Mouse (Mus musculus) urinary bladder, postnatal 36 days (tissue): ENCODE measurements around the gene Dstn.

ENCODE experiments used
- DNase-seq, 2 experiments: peaks; one replicate each; pipeline ENCODE4 v3.0.0; 2022; ENCODE audit warnings: low spot score in 2 of 2, mixed read lengths in 1 of 2

The Dstn gene

GRCm38 (mm10) chr2:143915600-143916135 is 548 bp downstream of the Dstn start:
- DNase-seq = peak; percentile 53 to 54

DNA sequence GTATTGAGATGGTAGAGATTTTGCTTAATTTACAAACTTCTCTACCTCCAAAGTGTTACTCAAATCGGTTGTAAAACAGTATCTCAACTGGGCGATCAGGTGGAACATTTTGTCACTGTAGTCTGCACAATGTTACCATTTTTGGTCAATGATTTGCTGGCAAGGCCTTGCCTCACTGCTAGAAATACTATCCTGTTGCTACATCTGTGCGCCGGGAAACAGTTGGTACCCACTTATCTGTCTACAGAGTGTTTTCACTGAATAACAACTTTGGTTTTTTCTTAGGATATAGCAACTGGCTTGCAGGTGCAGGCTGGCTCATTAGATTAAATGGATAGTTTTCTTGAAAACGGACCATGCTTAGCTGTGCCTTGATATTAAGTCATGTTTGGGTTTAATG is 1.1 kb downstream of the Dstn start:
- DNase-seq = no peak

- no peak for DNase-seq
These were observed 2.5 kb downstream of the Dstn start for GRCm38 (mm10) chr2:143917622-143918021.

GRCm38 (mm10) chr2:143918831-143919502 is 3.8 kb downstream of the Dstn start:
- DNase-seq = no peak

- DNase-seq = no peak
These were observed 9.0 kb downstream of the Dstn start for GRCm38 (mm10) chr2:143924085-143924484.

DNA sequence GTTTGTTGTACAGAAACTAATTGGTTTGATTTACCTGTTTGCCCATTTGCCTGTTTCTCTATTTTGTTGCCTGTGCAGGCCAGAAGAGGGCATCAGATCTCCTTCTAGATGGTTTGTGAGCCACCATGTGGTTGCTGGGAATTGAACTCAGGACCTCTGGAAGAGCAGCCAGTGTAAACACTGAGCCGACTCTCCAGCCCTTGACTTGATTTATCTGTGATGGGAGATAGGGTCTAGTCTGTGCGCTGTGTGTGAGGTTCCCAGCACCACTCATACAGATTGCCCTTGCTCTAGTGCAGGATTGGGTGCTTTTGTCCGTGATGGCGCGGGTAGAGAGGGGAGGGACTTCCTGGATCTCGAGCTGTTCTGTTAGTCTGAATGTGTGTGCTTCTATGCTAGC is 10.7 kb downstream of the Dstn start:
- DNase-seq = no peak

- DNase-seq = no peak
These were observed 14.6 kb downstream of the Dstn start for GRCm38 (mm10) chr2:143929607-143930311.

DNA sequence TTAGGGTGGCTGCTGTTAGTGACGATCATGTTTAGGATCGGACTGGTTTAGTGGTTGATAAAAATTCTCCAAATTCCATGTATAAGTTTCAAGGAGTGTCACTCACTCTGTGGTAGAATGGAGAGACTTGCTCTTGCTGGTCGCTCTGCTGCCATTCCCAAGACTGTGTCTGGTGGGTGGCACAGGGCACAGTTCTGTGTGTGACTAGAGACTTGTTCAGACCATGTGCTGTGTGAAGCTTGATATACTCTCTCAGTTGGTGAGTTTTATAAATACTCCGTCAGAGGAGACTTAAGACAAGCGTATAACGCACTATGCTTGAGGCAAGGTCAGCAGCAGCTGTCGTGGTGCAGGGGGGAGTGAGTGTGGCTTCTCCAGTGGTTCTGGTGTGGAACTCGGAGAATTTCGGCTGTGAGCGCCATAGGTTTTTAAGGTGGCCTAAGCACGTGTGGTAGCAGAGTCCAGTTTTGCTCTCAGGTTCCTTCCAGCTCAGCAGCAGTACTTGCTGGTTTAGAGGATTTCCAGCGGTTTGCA is 17.3 kb downstream of the Dstn start:
- DNase-seq = no peak

DNA sequence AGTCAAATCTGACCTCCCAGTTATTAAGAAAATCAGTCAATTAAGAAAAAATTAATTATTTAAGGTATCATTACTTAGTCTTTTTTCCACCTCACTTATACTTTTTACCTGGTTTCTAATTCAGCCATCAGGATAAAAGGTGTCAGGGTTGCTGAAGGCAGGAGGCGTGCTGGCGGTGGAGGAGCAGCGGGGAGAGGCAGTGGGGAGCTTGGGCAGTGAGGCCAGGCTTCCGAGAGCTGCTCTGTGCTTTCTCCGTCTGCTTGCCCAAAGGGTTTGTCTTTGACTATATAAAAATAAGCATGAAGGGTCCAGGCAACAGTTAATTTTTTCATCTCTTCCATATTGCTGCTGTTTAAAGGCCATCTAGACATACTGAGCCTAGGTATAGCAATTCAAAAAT is 18.4 kb downstream of the Dstn start:
- no peak for DNase-seq

- no peak for DNase-seq
These were observed 19.3 kb downstream of the Dstn start for GRCm38 (mm10) chr2:143934439-143934838.

DNA sequence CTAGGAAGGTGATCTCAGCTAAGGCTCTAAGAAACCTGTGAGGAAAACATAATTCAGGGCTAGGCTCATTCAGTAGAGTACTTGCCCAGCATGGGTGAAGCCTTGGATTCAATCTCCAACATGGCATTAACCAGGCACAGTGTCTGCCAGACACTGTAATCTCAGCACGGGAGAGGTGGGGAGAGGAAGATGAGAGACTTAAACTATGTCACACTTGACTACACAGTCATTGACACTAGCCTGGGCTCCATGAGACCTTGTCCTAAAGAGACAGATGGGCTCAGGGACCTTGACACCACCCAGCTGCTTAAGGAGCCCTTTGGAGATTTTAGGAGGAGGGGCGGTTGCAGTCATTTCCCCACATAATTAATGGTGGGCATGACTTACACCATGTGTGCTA is 22.7 kb downstream of the Dstn start:
- DNase-seq = no peak

GRCm38 (mm10) chr2:143940406-143940805 is 25.3 kb downstream of the Dstn start:
- DNase-seq = no peak

DNA sequence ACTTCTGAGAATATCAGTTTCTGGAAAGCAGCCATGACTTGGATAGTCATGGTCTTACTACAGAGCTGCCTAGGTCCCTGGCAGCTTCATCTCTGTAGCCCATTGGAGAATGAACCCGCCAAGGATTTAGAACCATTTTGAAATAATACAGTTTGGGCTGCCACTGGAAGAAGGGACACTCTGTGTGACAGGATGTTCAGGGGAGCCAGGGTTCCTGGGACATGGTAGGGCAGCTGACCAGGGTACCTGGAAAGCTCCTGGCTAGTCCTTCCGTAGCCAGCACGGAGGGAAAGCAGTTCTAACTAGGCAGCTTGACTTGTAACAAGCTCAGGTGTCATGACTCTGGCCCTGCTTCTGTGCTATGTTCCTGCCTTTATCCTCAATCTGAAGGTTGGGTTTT is 29.7 kb downstream of the Dstn start:
- no peak for DNase-seq

- peak; percentile 34 to 58 for DNase-seq
These were observed 30.5 kb downstream of the Dstn start for GRCm38 (mm10) chr2:143945466-143946075.

DNA sequence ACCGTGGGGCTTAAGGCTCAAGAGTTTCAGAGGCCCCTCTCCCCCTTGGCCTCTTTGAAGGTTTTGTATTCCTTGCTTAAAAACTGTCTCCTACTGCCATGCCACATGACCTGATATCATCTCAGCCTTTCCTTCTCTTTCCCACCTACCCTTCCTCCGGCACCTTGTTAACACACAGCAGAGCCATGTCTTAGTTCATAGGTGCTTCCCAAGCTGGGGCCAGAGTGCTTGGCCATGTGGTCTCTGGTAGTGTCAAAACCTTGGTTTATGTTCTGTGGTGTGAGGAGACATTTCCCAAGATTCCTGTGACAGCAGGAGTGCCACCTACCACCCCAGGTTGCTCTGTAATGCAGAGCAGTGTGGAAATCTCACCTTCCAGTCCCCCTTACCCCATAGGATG is 31.3 kb downstream of the Dstn start:
- DNase-seq = no peak

DNA sequence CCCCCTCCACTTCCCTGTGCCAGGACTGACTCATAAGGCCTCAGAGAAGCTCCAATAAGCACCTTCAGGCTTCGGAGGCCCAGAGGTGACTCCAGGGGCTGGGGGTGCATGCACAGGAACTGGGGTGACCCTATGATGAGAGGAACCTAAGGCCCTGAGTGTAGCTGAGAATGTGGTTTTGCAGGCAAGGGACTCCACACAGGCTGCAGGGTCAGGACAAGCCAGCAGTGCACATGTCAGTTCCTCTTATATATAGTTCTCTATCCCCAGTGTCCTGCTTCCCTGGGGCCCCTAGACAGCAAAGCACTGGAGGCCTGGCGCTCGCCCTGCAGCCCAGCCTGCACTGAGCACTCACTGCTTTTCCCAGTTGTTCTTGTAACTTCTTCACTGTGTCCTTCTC is 32.9 kb downstream of the Dstn start:
- DNase-seq = no peak

- no peak for DNase-seq
These were observed 33.3 kb downstream of the Dstn start for GRCm38 (mm10) chr2:143948416-143948815.

DNA sequence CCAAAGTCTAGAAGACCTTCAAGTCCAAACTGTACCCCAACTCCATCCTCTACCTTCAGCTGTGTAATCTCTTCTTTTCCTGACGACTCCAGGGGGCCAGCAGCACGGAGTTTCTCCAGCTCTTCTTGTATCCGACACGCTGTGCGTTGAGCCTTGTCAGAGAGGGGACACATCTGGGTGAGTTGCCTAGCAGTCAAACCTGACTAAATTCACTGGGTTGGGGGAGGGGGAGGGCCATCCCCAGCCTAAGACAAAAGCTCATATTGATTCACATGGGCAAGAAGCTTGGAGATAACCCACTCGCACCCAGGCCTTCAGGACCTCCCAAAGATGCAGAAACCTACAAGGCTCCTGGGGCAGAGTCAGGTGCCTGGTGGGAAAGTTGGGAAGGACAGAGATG is 34.1 kb downstream of the Dstn start:
- no peak for DNase-seq

DNA sequence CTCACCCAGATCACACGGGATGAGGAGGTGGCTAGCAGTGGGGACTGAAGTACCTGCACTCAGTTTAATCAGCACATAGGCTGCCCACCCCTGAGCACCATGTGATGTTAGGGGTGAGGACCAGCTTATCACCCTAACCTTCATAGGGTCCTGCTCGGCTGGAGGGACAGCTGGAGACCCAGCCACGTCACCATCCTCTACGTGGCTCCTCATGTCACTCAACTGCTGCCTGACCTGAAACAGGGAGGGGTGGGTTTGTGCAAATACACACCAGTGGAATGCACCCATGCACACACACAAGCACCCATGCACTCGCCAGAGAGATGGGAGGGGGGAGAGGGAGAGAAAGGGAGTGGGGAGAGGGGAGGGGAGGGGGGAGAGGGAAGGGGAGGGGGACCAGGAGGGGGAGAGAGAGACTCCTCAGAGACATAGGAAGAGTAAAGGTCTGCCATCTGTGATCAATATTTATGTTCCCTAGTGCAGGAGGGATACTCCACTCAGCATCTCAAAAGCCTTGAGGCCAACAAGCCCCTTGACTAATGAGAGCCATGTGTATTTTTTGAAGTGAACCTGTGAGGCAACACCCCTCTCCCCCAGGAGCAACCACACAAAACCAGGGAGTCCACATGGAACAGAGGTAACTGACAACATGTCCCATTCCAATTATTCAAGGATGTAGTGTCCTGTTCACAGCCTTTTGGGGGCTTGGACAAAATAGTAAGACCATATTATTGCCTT is 35.3 kb downstream of the Dstn start:
- no peak for DNase-seq

DNA sequence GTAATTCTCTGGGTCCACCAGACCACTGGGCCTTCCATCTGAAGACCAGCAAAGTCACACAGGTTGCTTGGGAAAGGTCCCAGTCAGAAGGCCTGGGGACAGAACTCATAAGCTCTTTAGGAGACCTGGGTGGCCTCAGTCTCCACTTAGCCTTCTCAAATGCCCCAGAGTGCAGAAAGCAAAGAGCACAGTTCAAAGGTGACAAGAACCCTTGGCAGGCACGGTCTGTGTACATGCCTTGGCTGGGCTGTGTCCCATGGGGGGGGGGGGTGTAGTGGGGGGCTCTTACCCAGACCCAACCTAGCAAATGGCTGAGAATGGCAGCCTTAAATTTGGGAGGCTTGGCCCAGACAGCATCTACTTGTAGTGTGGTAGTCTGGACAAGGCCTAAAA is 35.9 kb downstream of the Dstn start:
- DNase-seq = no peak

GRCm38 (mm10) chr2:143951546-143952315 is 36.6 kb downstream of the Dstn start:
- DNase-seq = peak; percentile 46 to 57
